Mouse (Mus musculus): ENCODE results near the gene Map4k2. TPM values are rescaled to one million over a fixed set of nuclear protein-coding genes. Genes with fewer than 3 reads are reported as not detected.
A peak's percentile ranks its signal among the peaks of the same experiment; 100 is the strongest.

Gene Map4k2
- polyA plus RNA-seq, 1 experiment from 2014 or later = 16.0 TPM

GRCm38 (mm10) chr19:6375423-6376254, 34.7 kb downstream of the Map4k2 start:
- H3K27me3 ChIP-seq = no peaks in the 10 kb centered on the region
- H3K9me3 ChIP-seq (replicated peaks) = no peaks in the 10 kb centered on the region
- no peak overlapping the region for H3K27ac ChIP-seq
- WGBS = 86% methylated on average over 33 of the region's 42 CpGs
- H3K36me3 ChIP-seq = peaks cover 89% of the 10 kb centered on the region
- peak; percentile 19; the same call in 1 of the 2 replicates for ATAC-seq (ENCODE audit: low FRiP score)
- H3K4me2 ChIP-seq (replicated peaks) = no peak overlapping the region
- 0 out of 2 replicates have a peak, but pooled peaks cover 6% of the 10 kb centered on the region for H3K4me1 ChIP-seq
- no peak overlapping the region for H3K9ac ChIP-seq
- no peak overlapping the region for H3K4me3 ChIP-seq

GRCm38 (mm10) chr19:6376255-6376564, 35.3 kb downstream of the Map4k2 start:
- 70% methylated on average over 14 of the region's 14 CpGs for WGBS
- Histone ChIP-seq H3K9me3 (replicated peaks) (no peaks in the 10 kb centered on the region), H3K27ac (no peak overlapping the region), H3K4me1 (0 out of 2 replicates have a peak, but pooled peaks cover 6% of the 10 kb centered on the region), H3K4me3 (no peak overlapping the region), H3K36me3 (peaks cover 83% of the 10 kb centered on the region), H3K9ac (no peak overlapping the region), H3K27me3 (no peaks in the 10 kb centered on the region), H3K4me2 (replicated peaks) (no peak overlapping the region)
- no peak for ATAC-seq (ENCODE audit: low FRiP score)

- Histone ChIP-seq H3K4me1 (0 out of 2 replicates have a peak, but pooled peaks cover 6% of the 10 kb centered on the region), H3K9ac (no peak overlapping the region), H3K9me3 (replicated peaks) (no peaks in the 10 kb centered on the region), H3K27ac (no peak overlapping the region), H3K27me3 (no peaks in the 10 kb centered on the region), H3K36me3 (peaks cover 79% of the 10 kb centered on the region), H3K4me2 (replicated peaks) (no peak overlapping the region), H3K4me3 (no peak overlapping the region)
- WGBS = 92% methylated on average over 2 of the region's 2 CpGs
- no peak for ATAC-seq (ENCODE audit: low FRiP score)
Observed at GRCm38 (mm10) chr19:6376643-6377042, 35.7 kb downstream of the Map4k2 start.

GRCm38 (mm10) chr19:6377327-6378040, 36.5 kb downstream of the Map4k2 start:
- H3K4me1 ChIP-seq = 0 out of 2 replicates have a peak, but pooled peaks cover 6% of the 10 kb centered on the region
- ATAC-seq (ENCODE audit: low FRiP score) = no peak
- no peak overlapping the region for H3K4me3 ChIP-seq
- peak overlapping the region; percentile 52 for H3K27ac ChIP-seq
- no peaks in the 10 kb centered on the region for H3K9me3 ChIP-seq (replicated peaks)
- no peak overlapping the region for H3K9ac ChIP-seq
- no peaks in the 10 kb centered on the region for H3K27me3 ChIP-seq
- H3K4me2 ChIP-seq (replicated peaks) = no peak overlapping the region
- WGBS = 47% methylated on average over 11 of the region's 11 CpGs
- H3K36me3 ChIP-seq = peaks cover 70% of the 10 kb centered on the region

- Histone ChIP-seq H3K27ac (no peak overlapping the region), H3K4me1 (peaks cover 21% of the 10 kb centered on the region), H3K9ac (no peak overlapping the region), H3K27me3 (no peaks in the 10 kb centered on the region), H3K9me3 (replicated peaks) (no peaks in the 10 kb centered on the region), H3K4me2 (replicated peaks) (no peak overlapping the region), H3K36me3 (peaks cover 40% of the 10 kb centered on the region), H3K4me3 (no peak overlapping the region)
- WGBS = 91% methylated on average over 9 of the region's 9 CpGs
- no peak for ATAC-seq (ENCODE audit: low FRiP score)
Observed at GRCm38 (mm10) chr19:6380411-6381166, 39.7 kb downstream of the Map4k2 start.

GRCm38 (mm10) chr19:6381238-6381637, 40.3 kb downstream of the Map4k2 start:
- peaks cover 21% of the 10 kb centered on the region for H3K4me1 ChIP-seq
- no peak overlapping the region for H3K27ac ChIP-seq
- no peak for ATAC-seq (ENCODE audit: low FRiP score)
- no peak overlapping the region for H3K9ac ChIP-seq
- H3K4me3 ChIP-seq = no peak overlapping the region
- H3K36me3 ChIP-seq = peaks cover 34% of the 10 kb centered on the region
- H3K9me3 ChIP-seq (replicated peaks) = no peaks in the 10 kb centered on the region
- 99% methylated on average over 5 of the region's 5 CpGs for WGBS
- no peak overlapping the region for H3K4me2 ChIP-seq (replicated peaks)
- H3K27me3 ChIP-seq = no peaks in the 10 kb centered on the region

- H3K27ac ChIP-seq = no peak overlapping the region
- 84% methylated on average over 4 of the region's 4 CpGs for WGBS
- H3K4me1 ChIP-seq = peaks cover 19% of the 10 kb centered on the region
- no peak overlapping the region for H3K4me2 ChIP-seq (replicated peaks)
- no peak for ATAC-seq (ENCODE audit: low FRiP score)
- H3K36me3 ChIP-seq = peaks cover 22% of the 10 kb centered on the region
- H3K9me3 ChIP-seq (replicated peaks) = no peaks in the 10 kb centered on the region
- no peak overlapping the region for H3K9ac ChIP-seq
- H3K4me3 ChIP-seq = no peak overlapping the region
- H3K27me3 ChIP-seq = no peaks in the 10 kb centered on the region
Observed at GRCm38 (mm10) chr19:6382323-6382924, 41.5 kb downstream of the Map4k2 start.

- no peak for ATAC-seq (ENCODE audit: low FRiP score)
- WGBS = 43% methylated on average over 5 of the region's 5 CpGs
Observed at GRCm38 (mm10) chr19:6383470-6383869, 42.5 kb downstream of the Map4k2 start.

GRCm38 (mm10) chr19:6384128-6384527, 43.2 kb downstream of the Map4k2 start, which contains the start of gene Pygm:
Gene Pygm, plus strand, starts transcription at chr19:6384399.
- Histone ChIP-seq H3K4me1 (peaks cover 15% of the 10 kb centered on the region), H3K27ac (peak within 1 kb of the TSS; percentile 35; the same call in 1 of the 2 replicates), H3K4me2 (replicated peaks) (no peak within 1 kb of the TSS), H3K9ac (0 out of 2 replicates have a peak within 1 kb of the TSS, but pooled peaks have one; percentile 8), H3K9me3 (replicated peaks) (no peaks in the 10 kb centered on the region), H3K4me3 (no peak within 1 kb of the TSS), H3K36me3 (peaks cover 5% of the 10 kb centered on the region; the same call in 1 of the 2 replicates), H3K27me3 (0 out of 2 replicates have a peak, but pooled peaks cover 4% of the 10 kb centered on the region)
- no peak for ATAC-seq (ENCODE audit: low FRiP score)
- 26% methylated on average over 7 of the region's 7 CpGs for WGBS

More at GRCm38 (mm10) chr19:6383470-6383869, 42.5 kb downstream of the Map4k2 start:
- peak overlapping the region; percentile 35; the same call in 1 of the 2 replicates for H3K27ac ChIP-seq
- H3K36me3 ChIP-seq = peaks cover 11% of the 10 kb centered on the region
- H3K9me3 ChIP-seq (replicated peaks) = no peaks in the 10 kb centered on the region
- H3K4me3 ChIP-seq = no peak overlapping the region
- peaks cover 15% of the 10 kb centered on the region for H3K4me1 ChIP-seq
- 0 out of 2 replicates have a peak, but pooled peaks cover 4% of the 10 kb centered on the region for H3K27me3 ChIP-seq
- no peak overlapping the region for H3K4me2 ChIP-seq (replicated peaks)
- 0 out of 2 replicates have a peak overlapping the region, but pooled peaks have one; percentile 8 for H3K9ac ChIP-seq

- Histone ChIP-seq H3K9me3 (replicated peaks) (no peaks in the 10 kb centered on the region), H3K9ac (no peak overlapping the region), H3K36me3 (no peaks in the 10 kb centered on the region), H3K27ac (no peak overlapping the region), H3K4me3 (no peak overlapping the region), H3K27me3 (peaks cover 12% of the 10 kb centered on the region; the same call in 1 of the 2 replicates), H3K4me2 (replicated peaks) (no peak overlapping the region), H3K4me1 (peaks cover 22% of the 10 kb centered on the region)
- 78% methylated on average over 11 of the region's 11 CpGs for WGBS
- no peak for ATAC-seq (ENCODE audit: low FRiP score)
Observed at GRCm38 (mm10) chr19:6384954-6385353, 44.0 kb downstream of the Map4k2 start.

GRCm38 (mm10) chr19:6385419-6385818, 44.5 kb downstream of the Map4k2 start:
- 80% methylated on average over 5 of the region's 5 CpGs for WGBS
- no peak overlapping the region for H3K9ac ChIP-seq
- H3K36me3 ChIP-seq = no peaks in the 10 kb centered on the region
- H3K27ac ChIP-seq = no peak overlapping the region
- no peak overlapping the region for H3K4me3 ChIP-seq
- no peak overlapping the region for H3K4me2 ChIP-seq (replicated peaks)
- H3K9me3 ChIP-seq (replicated peaks) = no peaks in the 10 kb centered on the region
- peaks cover 12% of the 10 kb centered on the region; the same call in 1 of the 2 replicates for H3K27me3 ChIP-seq
- ATAC-seq (ENCODE audit: low FRiP score) = no peak
- peaks cover 22% of the 10 kb centered on the region for H3K4me1 ChIP-seq
